Mouse (Mus musculus): ENCODE measurements around the gene Gdi2.
"Not testable (repeated sequence)": the region's sequence is repeated elsewhere in the genome, so short reads cannot be mapped to it uniquely, and the experiment has no call there.

The Gdi2 gene

GRCm38 (mm10) chr13:3537594-3538222, at the start of gene Gdi2:
TSS of gene Gdi2 (plus strand) at chr13:3538063.
- DNase-seq, result peak; percentile 95 to 97

GRCm38 (mm10) chr13:3495526-3495925, 42.3 kb upstream of the Gdi2 start:
- no peak for DNase-seq

GRCm38 (mm10) chr13:3501014-3501413, 36.8 kb upstream of the Gdi2 start:
- DNase-seq, result not testable (repeated sequence)

GRCm38 (mm10) chr13:3515351-3515750, 22.5 kb upstream of the Gdi2 start:
- DNase-seq, result not testable (repeated sequence)

GRCm38 (mm10) chr13:3519357-3519756, 18.5 kb upstream of the Gdi2 start:
- DNase-seq, result not testable (repeated sequence)

- not testable (repeated sequence) for DNase-seq
Observed at GRCm38 (mm10) chr13:3519994-3520393, 17.9 kb upstream of the Gdi2 start.

- DNase-seq, result peak in 1 of 2 experiments; percentile 43
Observed at GRCm38 (mm10) chr13:3523459-3523858, 14.4 kb upstream of the Gdi2 start.

- no peak for DNase-seq
Observed at GRCm38 (mm10) chr13:3523946-3524345, 13.9 kb upstream of the Gdi2 start.

GRCm38 (mm10) chr13:3525611-3526051, 12.2 kb upstream of the Gdi2 start:
- DNase-seq, result peak in 1 of 2 experiments; percentile 27

GRCm38 (mm10) chr13:3526328-3526727, 11.5 kb upstream of the Gdi2 start:
- no peak for DNase-seq

- no peak for DNase-seq
Observed at GRCm38 (mm10) chr13:3530451-3530850, 7.4 kb upstream of the Gdi2 start.

DNA sequence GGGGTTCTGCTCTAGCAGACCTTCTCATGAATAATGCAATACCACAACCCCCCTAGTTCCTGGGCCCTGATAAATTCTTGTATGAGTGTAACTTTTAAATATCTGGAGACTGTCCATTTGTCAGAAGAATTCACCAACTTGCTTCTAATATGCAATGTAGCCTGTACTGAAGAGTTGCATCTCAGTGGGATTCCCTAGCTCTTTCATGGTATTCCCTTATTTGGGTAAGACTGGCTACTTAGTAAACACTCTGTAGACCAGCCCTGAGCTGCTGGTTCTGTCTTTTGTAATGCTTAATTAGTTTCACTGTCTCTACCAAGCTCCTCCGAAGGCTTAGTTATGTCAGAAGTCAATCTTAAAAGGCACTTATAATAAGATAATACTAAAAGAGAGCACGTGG, 6.7 kb upstream of the Gdi2 start:
- not testable (repeated sequence) for DNase-seq

- no peak for DNase-seq
Observed at GRCm38 (mm10) chr13:3531692-3532320, 6.1 kb upstream of the Gdi2 start.

DNA sequence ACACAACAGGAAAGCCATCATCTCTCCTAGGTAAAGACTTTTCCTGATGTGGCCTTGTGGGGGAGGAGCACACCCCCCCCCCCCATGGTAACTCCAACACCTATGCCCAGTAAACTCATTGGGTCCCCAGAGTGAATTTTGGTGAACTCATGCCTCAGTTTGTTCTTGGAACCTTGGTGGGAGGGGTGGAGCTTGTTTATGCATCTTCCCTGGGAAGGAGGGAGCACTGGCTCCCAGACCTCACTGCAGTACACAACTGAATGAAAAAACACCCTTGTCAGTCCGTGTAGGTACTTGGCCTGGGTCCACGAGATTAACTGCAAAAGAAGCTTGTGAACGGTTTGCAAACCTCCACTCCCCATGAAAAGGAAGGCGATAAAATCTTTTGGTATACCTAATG, 5.4 kb upstream of the Gdi2 start:
- no peak for DNase-seq

DNA sequence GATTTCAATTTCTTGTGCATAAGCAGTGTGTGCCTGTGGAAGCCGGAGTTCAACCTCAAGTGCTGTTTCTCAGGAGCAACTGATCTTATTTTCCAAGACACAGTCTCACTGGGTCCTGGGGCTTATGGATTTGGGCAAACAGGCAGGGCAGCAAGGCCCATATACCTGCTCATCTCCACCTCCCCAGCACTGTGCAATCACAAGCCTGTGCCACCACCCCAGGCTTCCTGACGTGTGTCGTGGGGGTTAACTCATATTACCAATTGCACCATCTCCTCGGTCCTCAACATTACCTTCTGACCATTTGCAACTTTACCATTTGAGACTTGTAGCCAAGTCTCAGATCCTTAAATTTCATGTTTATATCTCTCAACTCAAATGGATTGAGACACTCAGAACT, 3.7 kb upstream of the Gdi2 start:
- no peak for DNase-seq

DNA sequence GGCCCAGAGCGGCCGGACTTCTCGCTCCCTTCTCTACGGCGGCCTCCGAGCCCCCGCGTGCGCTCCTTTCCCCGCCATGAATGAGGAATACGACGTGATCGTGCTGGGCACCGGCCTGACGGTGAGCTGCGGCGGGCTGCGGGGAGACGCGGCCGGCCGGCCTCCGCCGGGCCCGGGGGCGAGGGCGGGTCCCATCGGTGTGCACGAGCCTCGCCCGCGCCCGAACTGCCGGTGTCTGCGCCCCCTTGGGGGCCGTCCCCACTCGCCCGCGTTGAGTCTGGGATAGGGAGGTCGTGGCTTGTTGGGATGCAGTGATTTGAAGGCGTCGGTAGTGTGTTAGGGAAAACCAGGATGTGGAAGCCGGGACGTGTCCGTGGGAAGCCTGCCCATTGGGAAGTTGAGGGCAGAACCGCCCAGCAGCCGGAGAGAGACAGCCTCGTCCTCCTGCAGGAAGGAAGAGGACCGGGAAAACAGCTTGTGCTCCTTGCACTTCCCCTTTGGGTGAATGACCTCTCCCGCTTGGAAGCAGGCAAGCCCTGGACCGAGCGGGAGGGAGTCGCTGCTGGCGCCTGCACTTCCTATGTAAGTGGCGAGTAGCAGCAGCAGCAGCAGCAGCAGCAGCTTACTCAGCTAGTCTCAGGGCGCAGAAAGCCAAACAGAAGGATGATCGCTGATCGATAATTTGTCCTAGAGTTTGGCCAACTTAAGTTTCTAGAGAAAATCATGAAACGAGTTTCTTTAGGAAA, 533 bp downstream of the Gdi2 start:
- peak; percentile 75 to 80 for DNase-seq

DNA sequence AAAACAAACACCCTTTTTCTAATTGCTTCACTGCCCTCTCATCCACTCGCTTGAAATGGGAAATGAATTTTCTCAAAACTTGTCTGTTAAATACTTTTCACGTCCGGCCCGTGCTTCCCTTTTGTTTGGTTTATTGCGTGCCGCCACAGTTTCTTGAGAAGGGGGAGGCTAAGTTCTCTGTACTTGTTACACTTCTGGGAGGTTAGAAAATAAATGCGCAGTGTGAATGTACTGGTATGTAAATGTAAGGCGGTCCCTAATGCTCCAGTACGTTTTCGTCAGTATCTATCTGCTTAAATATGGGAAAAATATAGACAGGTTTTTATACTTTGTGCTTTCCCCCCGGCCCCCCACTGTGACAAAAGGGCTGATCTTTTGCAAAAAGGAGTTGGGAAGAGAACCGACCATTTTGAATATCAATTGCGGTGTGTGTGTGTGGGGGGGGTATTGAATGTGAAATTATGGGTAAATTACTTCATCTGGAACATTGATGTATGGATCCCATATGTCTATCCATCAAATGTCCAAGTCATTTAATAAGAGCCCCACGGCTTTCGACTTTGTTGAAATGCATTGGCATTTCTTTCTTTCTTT, 1.2 kb downstream of the Gdi2 start:
- peak in 1 of 2 experiments; percentile 34 for DNase-seq

- DNase-seq, result no peak
Observed at GRCm38 (mm10) chr13:3540166-3540565, 2.3 kb downstream of the Gdi2 start.

DNA sequence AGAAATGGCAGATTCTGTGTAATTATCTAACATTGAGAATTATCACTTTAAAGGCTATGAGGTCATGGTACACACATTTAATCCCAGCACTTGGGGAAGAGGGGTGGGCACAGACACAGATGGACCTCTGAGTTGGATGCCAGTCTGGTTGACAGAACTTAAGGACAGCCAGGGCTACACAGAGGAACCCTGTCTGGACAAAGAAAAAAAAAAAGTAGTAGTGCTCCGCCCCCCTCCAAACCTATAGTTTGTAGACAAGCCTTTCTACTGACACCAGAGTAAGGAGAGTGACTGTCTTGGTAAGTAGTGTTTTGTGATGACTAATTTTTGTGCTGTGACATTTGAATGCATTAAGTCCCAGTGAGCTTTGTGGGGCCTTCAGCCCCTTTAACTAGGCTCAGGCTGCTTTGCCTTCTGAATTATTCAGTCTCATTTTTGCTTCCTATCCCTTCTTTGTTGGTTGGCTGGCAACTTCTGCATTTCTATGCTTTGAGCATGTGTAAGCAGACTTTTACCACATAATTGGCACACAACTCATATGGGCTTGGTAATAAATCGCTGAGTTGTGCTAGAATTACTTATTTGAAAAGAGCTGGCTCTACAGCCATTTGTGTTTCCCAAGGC, 3.4 kb downstream of the Gdi2 start:
- DNase-seq, result no peak

GRCm38 (mm10) chr13:3544077-3544874, 6.4 kb downstream of the Gdi2 start:
- DNase-seq, result peak; percentile 29 to 52

DNA sequence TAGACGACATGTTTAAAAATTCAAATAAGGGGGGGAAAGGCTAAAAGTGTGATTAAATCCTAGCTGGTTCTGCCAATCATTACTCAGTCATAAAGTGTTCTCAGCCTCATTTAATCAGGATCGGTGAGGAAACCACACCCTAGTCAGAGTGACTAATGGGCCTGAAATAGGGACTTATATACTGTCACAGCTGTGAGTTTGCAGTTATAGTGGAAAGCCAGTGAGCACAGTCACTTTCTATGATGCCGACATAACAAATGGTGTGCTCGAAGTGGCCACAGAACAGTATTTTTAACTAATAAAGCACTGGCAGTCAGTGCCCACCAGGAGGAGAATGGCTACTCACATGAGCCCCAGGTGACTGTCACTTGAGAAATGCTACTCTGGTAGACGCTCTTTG, 7.1 kb downstream of the Gdi2 start:
- peak in 1 of 2 experiments; percentile 18 for DNase-seq

GRCm38 (mm10) chr13:3547410-3547809, 9.5 kb downstream of the Gdi2 start:
- DNase-seq, result peak; percentile 43 to 70

Measured in cerebellum, postnatal 25 days (tissue).